Mouse (Mus musculus) cortical plate, adult 2 months (tissue): ENCODE results near the gene Gm4981.

Experiments used
- CTCF ChIP-seq: fragments of 200-500 bp; IDR thresholded peaks from 2 replicates; pipeline ENCODE4 v1.5.1; 2011; ENCODE audit warnings: mild to moderate bottlenecking, control low read depth, low read length; ENCODE audit not compliant: insufficient read depth; ENCODE audit errors: extremely low read depth
- POLR2A ChIP-seq: fragments of 200-500 bp; IDR thresholded peaks from 2 replicates; pipeline ENCODE4 v1.6.1; 2011; ENCODE audit warnings: mild to moderate bottlenecking, low read length, control low read depth; ENCODE audit not compliant: insufficient read depth; ENCODE audit errors: extremely low read depth

- TF ChIP-seq CTCF, result no peak
- no peak for TF ChIP-seq POLR2A
These were observed 19.5 kb upstream of the Gm4981 start for GRCm38 (mm10) chr10:58255954-58256353.
